Mouse (Mus musculus): ENCODE results near the gene Myrfl.

The Myrfl gene

GRCm38 (mm10) chr10:116896336-116897177 lies at the start of gene Myrfl:
Gene Myrfl, minus strand, starts transcription at chr10:116896919.
- DNase-seq (ENCODE audit: low read depth, low spot score) = no peak

- DNase-seq (ENCODE audit: low read depth, low spot score) = no peak
Measured at GRCm38 (mm10) chr10:116944940-116945339, 48.2 kb upstream of the Myrfl start.

DNA sequence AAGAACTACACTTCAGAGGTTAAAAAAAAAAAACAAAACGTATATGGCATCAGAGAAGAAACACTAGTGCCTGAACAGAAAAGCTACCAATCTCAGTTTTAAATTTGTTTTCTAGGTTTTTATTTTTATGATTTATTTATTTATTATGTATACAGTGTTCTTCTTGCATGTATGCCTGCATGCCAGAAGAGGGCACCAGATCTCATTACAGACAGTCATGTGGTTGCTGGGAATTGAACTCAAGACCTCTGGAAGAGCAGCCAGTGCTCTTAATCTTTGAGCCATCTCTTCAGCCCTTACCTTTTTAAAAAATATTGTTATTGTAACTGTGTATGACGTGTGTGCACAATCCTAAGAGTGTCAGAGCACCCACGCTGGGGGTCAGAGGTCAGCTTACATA lies 47.4 kb upstream of the Myrfl start:
- no peak for DNase-seq (ENCODE audit: low read depth, low spot score)

DNA sequence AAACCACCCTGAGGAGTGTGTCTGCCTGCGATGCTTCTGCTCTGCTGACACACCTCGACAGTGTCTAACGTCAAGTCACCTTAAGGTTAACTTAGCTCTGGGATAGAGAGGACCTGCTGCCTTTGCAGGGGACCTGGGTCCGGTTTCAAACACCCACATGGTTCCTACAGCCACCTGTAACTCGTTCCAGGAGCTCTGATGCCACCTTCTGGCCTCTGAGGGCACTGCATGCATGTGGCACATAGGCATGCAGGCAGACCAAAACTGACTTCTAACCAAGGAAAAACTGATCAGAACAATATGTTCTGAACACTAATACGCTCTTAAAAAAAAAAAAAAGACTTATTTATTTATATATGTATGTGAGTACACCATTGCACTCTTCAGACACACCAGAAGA lies 46.3 kb upstream of the Myrfl start:
- DNase-seq (ENCODE audit: low read depth, low spot score) = no peak

DNA sequence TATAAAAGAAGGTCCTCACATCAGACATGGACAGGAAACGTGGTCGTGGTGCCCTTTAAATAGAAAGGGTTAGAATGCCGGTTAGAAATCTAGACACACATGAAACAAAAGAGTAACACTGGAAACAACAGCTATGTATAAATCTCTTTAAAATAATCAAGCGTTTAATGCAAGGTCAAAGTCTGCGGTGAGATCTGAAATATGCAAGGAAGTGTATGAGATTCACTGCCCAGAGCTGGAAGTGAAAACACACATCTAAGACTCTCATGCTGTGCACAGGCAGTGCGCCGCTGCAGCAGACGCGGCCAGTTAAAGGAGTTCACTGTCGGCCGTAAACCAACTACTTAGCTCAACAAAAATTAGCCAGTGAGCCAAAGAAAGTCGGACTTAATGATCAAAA lies 38.3 kb upstream of the Myrfl start:
- no peak for DNase-seq (ENCODE audit: low read depth, low spot score)

- no peak for DNase-seq (ENCODE audit: low read depth, low spot score)
Measured at GRCm38 (mm10) chr10:116933794-116934193, 37.1 kb upstream of the Myrfl start.

DNA sequence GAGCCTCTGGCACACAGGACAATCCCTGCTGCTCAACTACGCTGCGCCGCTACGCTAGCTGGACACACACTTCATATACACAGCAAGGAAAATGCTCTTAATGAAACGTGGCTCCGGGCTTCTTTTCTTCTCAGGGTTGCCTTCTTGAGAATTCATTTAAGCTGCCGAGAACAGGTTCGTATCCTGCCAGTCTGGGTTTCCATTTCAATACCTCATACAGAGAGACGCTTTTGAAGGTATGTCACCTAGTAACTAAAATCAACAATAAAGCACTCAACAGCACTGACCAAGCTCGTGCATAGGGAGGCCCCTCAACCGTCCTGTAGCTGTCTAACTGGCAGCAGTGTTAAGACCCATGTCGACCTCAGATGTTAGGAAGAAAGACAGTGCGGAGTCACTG lies 35.7 kb upstream of the Myrfl start:
- no peak for DNase-seq (ENCODE audit: low read depth, low spot score)

GRCm38 (mm10) chr10:116931497-116932179 lies 34.9 kb upstream of the Myrfl start:
- DNase-seq (ENCODE audit: low read depth, low spot score) = no peak

DNA sequence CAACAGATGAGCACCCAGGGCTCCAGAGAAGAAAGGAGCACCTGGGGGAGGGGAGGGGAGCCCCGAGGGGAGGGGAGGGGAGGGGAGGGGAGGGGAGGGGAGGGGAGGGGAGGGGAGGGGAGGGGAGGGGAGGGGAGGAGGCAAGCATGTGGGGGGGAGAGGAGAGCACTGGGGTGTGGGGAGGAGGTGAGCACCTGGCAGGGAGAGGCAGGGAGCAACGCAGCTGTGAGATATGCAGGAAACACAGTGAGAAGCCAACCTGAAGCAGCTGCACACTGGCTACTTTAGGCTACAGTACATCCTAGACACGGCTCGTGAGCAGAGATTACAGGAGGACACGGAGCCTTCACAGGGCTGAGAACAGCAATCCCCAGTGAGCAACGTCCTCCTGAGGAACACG lies 34.2 kb upstream of the Myrfl start:
- no peak for DNase-seq (ENCODE audit: low read depth, low spot score)

DNA sequence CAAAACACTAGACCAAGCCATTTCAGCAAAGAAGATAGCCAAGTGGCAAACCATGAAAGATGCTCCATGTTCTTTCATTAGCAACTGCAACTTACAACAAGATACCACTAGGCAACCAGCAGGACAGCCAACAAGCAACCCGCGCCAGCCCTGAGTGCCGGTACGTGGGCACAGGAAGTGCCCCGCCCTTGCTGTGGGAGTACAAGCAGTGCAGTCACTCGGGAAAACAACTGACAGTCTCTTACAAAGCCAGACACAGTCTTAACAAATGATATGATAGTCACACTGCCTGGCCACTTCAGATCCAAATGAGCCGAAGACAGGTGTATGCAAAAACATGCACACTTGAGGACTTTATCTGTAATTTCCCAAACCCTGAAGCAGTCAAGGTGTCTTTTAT lies 33.8 kb upstream of the Myrfl start:
- DNase-seq (ENCODE audit: low read depth, low spot score) = no peak

DNA sequence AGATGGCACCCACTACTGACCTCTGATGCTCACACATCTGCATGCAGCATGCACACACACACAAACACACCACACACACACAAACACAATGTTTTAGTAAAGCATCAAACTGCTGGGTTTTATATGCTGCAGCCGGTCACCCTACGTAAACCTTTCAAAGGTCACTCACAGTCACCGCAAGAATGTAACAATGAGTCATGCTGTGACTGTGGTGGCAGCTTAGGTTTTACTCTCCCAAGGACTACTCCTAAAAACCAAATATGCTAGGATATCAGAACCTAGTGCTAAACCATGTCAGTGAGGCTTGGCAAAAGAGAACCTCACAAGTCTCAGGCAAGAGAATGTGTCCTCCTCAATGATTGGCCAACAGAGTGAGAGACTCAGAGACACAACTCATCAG lies 32.1 kb upstream of the Myrfl start:
- DNase-seq (ENCODE audit: low read depth, low spot score) = no peak

DNA sequence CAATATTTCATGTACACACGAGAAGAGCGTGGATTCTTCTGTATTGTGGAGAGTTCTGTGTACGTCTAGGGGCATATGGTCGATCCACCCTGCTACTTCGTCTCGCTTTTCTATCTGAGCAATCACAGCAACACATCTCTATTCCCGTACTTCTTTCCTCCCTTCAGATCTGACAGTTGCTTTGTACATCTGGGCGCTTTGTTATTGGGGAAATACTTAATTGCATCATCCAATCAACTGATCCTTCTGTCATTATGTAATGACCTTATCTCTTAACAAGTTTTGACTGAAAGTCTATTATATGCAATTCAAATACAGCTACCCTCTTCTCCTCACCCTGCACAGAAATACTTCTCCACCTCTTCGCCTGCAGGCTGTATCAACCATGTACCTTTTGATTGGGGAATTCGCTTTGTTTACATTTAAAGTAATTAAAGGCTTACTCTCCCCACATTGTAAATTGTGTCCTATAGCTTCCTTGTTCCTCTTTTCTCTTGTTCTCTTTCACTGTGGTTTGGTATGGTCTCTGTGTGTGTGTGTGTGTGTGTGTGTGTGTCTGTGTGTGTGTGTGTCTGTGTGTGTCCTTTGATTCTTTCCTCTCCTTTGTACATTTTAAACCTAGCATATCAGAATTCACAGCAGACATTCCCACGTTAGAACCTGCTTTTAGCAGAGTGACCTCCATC lies 29.9 kb upstream of the Myrfl start:
- DNase-seq (ENCODE audit: low read depth, low spot score) = no peak

- DNase-seq (ENCODE audit: low read depth, low spot score) = no peak
Measured at GRCm38 (mm10) chr10:116923651-116924495, 27.2 kb upstream of the Myrfl start.

DNA sequence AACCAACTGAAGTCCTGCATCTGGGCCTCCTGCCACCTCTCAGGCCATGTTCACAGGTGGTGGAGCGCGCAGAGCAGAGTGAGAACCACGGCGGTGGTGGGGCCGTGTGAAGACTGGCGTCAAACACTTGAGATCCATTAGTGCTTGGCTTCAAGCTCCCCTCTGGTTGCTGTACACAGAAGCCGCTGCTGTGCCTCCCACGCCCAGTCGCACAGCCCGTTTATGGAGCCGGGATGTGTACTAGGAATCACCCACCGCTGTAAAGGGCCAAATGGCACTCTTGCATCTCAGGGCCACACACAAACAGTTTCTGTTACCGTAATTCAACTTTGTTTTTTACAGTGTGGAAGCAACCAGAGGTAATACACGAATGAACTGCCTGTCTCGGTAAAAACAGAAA lies 25.4 kb upstream of the Myrfl start:
- no peak for DNase-seq (ENCODE audit: low read depth, low spot score)

DNA sequence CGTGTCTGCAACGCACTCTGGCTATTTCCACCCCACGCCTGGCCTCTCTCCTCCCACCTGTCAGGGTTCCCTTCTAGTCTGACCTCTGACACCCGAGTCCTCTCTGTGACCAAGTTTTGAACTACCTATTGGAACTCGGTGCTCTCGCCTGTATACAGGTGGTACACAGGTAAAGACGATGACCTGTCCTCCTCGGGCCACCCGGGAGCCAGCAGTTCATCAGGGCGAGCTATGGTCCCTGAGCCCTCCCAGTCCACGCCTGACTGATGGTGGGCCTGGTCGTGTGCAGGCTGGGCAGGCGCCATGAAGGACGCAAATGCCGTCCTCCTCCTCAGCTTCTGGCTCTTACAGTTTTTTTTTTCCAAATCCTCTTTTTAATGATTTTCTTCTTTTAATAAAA lies 24.7 kb upstream of the Myrfl start:
- DNase-seq (ENCODE audit: low read depth, low spot score) = no peak

DNA sequence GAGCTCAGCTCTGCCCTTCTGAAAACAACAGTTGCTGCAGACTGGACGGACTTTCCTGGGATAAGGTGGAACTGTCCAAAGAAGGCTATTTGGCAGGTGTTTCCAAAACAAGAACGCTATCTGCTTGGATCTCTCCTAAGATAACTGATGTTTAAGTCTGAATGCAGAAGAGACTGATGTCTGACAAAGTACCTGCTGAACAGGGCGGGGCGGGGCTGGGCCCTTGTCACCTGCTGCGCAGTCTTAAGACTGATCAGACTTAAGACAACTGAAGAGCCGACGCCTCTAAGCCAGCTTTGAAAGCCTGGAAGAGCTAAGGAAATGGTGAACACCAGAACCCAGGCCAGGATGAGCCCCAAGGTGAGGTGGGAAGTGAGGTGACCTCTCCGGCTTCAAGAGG lies 23.9 kb upstream of the Myrfl start:
- DNase-seq (ENCODE audit: low read depth, low spot score) = no peak

- DNase-seq (ENCODE audit: low read depth, low spot score) = no peak
Measured at GRCm38 (mm10) chr10:116919368-116920317, 22.9 kb upstream of the Myrfl start.

- DNase-seq (ENCODE audit: low read depth, low spot score) = no peak
Measured at GRCm38 (mm10) chr10:116916581-116916980, 19.9 kb upstream of the Myrfl start.

- DNase-seq (ENCODE audit: low read depth, low spot score) = no peak
Measured at GRCm38 (mm10) chr10:116915286-116915685, 18.6 kb upstream of the Myrfl start.

GRCm38 (mm10) chr10:116914586-116914985 lies 17.9 kb upstream of the Myrfl start:
- DNase-seq (ENCODE audit: low read depth, low spot score) = no peak
